Mouse (Mus musculus): ENCODE data around the gene Adipor2.

The Adipor2 gene

DNA sequence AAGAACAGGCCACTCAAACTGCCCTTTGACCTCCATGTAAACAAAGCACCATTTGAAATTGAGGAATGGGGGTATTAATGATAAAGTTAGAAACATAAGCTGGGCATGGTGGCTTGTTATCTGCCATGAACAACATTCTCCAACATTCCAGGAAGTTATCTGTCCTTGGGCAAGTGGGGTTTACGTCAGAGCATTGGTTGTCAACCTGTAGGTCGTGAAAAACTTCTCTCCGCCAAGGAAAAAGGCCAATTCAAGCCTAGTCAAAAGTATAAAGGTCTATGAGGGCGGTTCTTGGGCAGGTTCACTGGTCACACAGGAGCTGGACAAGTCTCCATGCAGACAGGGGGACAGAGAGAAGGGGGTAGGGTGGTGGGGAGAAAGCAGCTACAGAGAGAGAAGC, 3.5 kb upstream of the Adipor2 start:
- in situ Hi-C loops (cut with MboI; ENCODE audit: low sequenced_read_pairs), result no loop called here

DNA sequence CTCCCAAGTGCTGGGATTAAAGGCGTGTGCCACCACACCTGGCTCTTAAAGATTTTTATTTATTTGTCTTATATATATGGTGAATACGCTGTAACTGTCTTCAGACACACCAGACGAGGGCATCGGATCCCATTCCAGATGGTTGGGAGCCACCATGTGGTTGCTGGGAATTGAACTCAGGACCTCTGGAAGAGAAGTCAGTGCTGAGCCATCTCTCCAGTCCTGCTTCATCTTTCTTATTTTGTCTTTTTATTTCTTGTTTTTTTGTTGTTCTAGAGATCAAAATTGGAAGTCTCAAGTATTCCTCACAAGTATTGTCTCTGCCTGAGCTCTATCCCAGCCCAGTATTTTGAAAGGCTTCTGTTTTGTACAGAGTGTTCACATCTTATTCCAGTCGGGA, 2.9 kb upstream of the Adipor2 start:
- in situ Hi-C loops (cut with MboI; ENCODE audit: low sequenced_read_pairs), result no loop called here

DNA sequence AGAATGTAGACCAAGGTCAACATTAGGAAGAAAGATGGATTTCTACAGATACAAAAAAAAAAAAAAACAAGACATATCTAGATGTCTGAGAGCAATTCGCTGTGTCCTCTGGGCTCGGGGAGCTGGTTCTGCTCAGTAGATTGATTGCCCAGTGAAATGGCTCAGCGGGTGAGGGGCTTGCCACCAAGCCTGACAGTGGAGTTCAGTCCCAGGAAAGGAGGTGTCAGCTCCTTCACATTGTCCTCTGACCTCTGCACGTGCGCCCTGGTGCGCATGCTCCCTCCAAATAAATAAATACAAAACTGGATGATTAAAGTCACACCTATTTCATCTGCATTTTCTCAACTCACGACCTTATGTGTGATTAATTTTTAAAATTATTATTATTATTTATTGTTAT, 1.9 kb upstream of the Adipor2 start:
- in situ Hi-C loops (cut with MboI; ENCODE audit: low sequenced_read_pairs), result no loop called here

DNA sequence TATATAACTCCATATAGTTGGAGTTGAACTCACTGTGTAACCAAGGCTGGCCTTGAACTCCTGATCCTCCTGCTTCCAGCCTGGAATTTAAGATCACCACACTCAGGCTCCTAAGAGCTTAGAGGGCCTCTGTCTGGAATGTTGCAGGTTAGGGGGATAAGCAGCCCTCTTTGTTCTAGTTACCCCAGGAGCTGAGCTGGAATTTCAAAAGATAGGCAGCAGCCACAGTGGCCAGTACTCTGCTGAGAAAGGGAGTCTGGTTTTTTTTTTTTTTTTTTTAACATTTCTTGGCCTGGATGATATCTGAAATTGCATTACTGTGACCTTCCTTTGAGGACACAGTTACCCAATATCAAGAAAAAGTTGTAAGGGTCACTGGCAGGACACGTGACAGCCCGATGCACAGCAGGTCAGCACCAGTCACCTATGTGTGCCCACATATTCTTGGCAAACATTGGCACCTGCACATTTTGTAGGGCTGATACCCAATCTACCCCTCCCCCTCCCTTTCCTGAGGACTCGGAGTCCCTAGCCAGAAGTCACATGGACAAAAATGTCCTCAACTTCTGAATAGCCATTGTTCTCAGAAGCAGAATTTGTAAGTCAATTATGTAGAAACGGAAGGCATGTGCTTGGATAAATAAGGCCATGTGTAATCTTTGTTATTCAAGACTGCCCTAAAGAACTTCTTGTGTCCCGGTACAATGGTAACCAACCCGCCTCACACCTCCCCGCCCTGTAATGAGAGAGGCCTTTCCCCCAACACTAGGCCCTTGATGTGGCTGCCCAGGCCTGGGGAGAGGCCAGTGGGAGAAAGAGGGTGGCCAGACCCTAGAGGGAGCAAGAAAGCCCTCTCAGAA, 1.1 kb upstream of the Adipor2 start:
- in situ Hi-C loops (cut with MboI; ENCODE audit: low sequenced_read_pairs), result no loop called here

DNA sequence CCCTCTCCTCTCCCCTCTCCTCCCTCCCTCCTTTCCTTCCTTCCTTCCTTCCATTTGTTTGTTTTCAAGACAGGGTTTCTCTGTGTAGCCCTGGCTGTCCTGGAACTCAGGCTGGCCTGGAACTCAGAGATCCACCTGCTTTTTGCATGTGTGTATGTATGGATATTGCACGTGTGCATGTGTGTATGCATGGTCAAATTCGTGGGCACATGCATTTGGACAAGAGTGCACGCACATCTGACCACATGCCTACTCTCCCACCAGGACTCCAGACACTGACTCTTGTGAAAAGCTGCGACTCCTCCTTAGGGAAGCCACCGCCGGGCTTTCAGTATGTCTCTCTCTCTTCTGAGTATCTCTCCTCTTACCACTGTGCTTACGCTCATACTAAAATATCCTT, 317 bp upstream of the Adipor2 start:
- in situ Hi-C loops (cut with MboI; ENCODE audit: low sequenced_read_pairs), result no loop called here

DNA sequence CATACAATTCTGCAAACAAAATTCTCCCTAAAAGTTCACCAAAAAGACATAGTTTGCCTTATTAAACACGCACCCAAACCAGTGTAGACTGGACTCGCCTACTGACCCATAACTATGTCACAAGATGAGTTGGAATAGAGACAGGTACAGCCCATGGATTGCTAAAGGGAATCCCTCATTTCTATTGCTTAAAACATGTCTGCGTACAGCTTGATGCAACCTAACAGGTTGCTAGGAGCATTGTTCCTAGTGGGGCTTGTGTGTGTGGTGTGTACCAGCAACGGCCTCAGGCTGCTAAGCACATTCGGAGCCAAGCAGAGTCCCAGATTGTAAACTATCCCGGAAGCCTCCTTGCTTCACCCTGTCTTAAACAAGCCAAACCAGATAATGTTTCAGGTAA, 861 bp downstream of the Adipor2 start:
- in situ Hi-C loops (cut with MboI; ENCODE audit: low sequenced_read_pairs), result no loop called here

DNA sequence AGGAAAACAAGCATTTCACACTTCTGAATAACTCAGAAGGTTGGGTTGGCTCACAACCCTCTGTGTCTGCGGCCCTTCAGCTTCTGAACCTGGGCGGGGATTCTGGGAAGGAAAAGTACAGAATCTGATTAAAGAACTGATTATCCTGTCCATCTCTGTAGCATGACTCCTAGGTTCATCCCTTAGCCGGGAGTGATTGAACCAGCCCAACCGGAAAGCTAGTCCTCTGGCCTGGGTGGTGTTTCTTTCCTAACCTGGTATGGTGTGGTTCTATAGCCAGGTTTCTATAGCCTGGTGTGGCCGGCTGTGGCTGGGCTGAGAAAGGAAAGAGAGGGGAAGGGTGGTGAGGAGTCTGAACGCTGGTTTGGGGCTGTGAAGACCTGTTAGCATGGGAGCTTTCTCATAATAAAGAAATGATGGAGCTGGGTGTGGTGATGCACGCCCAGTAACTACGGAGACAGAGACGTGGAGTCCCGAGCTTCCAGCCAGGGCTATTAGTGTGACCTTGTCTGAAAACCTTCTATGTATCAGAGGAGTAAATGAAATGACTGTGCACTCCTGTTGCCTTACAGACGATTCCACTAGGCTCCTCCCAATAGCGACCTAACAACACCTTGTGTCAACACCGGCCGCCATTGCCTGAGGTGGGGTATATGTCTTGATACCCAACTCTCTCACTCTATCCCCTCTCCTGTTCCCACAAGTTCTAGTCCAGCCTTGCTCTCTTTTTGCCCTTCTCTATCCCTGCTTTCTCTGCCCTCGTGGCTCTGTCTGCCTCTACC, 3.1 kb downstream of the Adipor2 start:
- in situ Hi-C loops (cut with MboI; ENCODE audit: low sequenced_read_pairs), result no loop called here

DNA sequence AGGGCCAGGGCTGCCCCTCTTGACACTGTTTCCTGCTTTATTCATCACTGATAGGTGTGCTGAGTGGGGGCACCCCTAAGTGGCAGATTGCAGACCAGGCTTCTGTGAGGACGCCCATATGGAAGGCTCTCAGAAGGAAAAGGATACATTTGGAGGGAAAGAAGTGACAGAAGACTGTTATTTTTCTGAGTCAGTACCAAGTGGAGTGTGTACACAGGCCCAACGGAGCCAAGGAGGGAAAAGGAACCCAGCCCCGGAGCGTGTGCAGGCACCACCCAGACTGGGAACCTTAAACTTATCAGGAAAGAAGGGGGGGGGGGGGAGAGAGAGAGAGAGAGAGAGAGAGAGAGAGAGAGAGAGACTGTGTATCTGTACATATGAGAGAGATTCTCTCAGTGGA, 4.9 kb downstream of the Adipor2 start:
- in situ Hi-C loops (cut with MboI; ENCODE audit: low sequenced_read_pairs), result no loop called here

DNA sequence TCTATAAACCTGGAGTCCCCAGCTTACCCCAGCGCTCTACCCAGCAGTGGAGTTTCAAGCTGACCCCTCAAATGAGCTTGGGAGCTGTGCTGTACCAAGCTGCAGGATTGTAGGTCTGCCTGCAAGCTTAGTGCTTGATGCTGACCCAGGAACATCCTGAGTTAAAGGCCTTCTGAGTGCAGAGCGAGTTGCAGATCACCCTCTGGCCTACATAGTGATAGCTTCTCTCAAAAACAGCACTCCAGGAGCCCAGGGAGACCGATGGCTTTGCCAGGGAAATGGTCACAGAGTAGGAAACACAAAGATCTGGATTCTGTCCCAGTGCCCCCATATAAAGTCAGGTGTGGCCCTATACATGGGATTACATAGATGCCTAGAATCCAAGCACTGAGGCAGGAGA, 6.0 kb downstream of the Adipor2 start:
- in situ Hi-C loops (cut with MboI; ENCODE audit: low sequenced_read_pairs), result no loop called here

DNA sequence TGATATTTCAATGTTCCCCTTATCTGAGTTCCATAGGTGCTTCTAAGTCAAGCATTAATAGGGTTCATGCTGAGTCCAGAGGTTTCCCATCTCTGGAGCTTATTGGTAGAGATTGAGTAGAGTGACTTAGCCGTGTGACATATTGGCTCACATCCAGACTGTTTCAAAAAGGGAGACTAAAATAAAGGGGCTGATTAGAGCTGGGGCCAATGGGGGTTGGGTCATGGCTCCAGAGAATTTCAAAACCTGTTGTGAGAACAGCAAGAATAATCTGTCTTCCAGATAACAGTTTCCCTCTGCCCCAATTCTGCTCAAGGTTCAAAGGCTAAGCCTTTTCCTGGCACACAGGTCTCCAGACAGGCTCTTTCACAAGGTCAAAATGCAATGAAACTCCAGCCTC, 7.7 kb downstream of the Adipor2 start:
- in situ Hi-C loops (cut with MboI; ENCODE audit: low sequenced_read_pairs), result no loop called here

DNA sequence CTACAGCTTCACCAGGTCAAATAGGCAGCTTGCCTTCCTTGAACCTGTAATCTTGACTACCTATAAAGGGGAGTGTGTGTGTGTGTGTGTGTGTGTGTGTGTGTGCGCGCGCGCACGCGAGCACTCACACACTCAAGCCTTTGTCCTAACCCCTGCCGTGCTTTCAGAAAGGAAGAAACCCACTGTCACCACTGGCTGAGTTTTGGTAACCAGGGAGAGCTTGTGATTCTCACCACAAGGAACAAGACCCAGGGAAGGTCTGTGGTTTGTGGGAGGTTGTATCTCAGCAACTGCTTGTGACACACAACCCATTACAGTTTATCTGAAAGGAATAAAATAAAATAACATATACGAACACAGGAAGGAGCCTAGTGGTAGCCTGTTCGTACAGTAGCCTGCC, 8.9 kb downstream of the Adipor2 start:
- in situ Hi-C loops (cut with MboI; ENCODE audit: low sequenced_read_pairs), result no loop called here

DNA sequence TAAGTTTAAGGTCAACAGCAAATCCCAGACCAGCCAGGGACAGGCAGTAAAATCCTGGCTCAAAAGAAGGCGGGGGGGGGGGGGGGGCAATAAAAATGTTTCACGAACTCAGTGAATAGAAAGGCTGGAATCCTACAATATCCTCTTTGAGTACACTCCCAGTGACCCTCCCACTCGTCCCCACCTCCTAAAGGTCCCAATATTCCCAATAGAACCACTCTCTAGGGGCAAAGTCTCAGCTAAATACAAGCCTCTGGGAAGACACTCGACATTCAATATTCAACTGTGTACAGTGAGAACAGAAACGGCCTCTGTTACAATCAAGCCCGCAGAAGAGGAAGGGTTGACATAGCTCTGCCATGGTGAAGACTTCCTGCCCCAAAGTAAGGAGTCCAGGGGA, 9.7 kb downstream of the Adipor2 start:
- in situ Hi-C loops (cut with MboI; ENCODE audit: low sequenced_read_pairs), result no loop called here

DNA sequence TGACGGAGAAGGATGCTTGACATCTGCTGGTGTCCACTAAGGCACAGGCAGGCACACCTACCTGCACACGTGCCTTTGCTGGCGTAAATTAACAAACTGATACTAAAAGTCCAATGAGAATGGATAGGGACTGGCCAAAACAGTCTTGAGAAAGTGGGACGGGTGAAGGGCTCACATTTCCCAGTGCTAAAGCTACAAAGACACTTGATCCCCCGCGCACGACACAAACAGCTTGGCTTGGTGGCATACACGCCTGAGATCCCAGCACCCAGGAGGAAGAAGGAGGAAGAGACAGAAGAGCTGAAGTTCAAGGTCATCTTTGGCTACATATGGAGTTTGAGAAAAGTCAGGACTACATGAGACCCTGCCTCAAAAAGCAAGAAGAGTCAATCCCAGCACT, 11.0 kb downstream of the Adipor2 start:
- in situ Hi-C loops (cut with MboI; ENCODE audit: low sequenced_read_pairs), result no loop called here

DNA sequence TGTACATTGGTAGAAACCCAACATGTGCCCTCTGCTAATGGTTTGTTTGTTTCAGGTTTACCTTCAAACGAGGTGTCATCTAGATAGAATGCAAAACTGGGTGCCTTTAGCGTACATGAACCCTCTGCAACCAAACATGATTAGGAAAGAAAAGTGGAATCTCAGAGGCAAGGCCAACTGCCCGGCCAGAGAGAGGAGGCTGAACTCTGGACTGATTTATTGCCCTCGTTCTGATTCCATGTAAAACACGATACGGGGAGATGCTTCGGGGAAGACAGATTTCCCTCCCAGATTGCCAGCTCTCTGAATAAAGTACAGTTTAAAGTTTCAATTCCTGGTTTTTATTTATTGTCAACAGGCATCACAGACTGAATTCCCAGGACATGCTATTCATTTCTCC, 12.2 kb downstream of the Adipor2 start:
- in situ Hi-C loops (cut with MboI; ENCODE audit: low sequenced_read_pairs), result no loop called here

DNA sequence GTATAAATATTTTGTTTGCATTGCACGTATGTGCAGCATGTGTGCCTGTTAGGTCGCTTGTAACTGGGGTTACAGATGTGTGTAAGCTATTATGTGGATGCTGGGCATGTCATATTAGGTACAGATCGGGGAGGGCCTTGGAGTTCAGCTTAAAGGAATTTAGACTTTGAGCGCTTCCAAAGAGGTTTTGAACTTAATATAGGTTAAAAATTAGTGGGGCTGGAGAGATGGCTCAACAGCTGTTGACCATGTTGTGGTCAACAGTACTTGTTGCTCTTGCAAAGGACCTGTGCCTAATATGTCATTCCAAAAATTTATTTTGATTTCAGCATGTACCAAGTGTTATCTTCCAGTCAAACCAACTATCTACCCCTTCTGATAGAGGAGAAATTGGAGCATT, 12.7 kb downstream of the Adipor2 start:
- in situ Hi-C loops (cut with MboI; ENCODE audit: low sequenced_read_pairs), result no loop called here

DNA sequence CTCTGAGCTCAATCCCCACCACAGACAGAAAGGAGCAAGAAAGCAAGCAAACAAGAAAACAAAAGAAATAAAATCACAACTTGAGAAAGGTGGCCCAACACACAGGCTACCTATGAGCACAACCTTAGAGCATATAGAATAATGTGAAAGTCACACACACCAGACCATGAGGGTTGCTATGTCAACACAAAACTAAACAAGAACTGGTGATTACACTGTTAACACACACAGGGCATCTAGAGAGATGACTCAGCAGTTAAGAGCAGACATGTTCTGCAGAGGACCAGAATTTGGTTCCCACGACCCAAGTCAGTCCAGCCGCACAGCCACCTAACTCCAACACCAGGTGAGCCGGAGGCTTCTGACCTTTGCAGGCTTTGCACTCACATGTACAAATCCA, 14.5 kb downstream of the Adipor2 start:
- in situ Hi-C loops (cut with MboI; ENCODE audit: low sequenced_read_pairs), result no loop called here

DNA sequence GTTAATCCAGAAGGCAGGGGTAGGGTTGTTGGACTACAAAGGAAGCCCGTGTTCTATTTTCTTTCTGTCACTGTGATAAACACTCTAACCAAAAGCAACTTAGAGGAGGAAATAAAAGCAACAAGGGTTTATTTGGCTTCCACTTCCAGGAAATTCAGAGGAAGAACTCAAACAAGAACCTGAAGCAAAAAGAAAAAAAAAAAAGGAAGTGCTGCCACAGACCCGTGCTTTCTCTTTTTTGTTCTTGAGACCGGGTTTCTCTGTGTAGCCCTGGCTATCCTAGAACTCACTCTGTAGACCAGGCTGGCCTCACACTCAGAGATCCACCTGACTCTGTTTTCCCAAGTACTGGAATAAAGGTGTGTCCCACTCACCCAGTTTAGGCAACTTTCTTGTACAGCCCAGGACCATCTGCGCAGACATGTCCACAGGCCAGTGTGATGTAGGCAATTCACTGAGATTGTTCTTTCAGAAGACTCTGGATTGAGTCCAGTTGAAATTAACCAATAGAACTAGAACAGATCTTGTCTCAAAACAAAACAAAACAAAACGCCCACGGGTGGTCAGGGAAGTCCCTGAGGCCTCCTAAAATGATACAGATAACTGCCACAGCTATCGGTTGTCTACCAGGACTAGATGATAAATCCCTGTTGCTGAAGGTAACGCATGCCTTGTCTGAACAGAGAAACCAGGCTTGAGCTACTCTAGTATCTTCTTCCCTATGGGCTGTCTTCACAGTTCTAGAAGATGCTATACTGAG, 15.8 kb downstream of the Adipor2 start:
- in situ Hi-C loops (cut with MboI; ENCODE audit: low sequenced_read_pairs), result no loop called here

DNA sequence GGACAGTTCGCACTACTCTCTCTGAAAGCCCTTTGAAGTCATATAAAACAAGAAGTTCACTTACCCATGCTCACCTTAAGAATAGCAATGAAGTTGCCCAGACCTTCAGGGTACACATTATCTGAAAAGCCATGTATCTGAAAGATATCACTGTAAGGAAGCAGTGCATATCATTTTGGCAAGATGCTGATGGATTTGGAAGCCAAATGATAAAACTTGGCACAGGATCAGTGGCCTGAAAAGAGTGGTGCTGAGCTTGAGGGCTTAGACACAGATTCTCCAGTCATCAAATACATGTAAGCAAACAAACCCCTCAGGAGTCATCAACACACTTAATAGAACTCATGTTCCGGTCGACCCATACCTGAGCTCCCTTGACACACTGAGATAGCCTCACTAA, 16.9 kb downstream of the Adipor2 start:
- in situ Hi-C loops (cut with MboI; ENCODE audit: low sequenced_read_pairs), result no loop called here

DNA sequence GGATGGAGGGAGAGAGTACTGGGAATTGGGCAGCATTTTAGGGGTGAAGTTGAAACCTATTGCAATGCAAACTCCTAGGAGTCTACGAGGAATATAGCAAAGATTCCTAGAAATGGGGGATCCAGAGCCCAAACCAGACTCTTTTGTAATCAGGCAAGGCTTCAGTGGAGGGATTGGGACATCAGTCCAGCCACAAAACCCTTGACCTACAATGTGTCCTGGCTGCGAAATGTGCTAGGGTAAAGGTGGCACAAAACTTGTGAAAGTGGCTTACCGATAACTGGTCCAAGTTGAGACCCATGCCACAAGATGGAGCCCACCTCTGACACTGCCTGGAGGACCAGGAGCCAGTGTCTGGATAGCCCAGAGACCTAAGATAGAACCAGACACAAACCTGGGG, 18.1 kb downstream of the Adipor2 start:
- in situ Hi-C loops (cut with MboI; ENCODE audit: low sequenced_read_pairs), result no loop called here

DNA sequence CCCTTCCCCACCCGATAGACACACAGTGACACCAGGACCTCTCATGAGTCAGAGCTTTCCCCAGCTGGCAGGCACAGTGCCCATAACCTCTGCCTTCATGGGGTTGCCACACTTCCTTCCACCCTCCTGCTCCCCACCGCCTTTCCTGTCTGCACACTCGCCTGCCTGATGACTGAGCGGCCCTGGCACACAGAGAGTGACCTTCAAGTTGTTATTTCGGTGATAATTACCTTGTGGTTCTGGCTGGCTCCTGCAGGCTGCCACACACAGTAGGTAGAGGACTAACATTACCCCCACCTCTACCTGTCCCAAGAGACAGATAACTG, 21.2 kb downstream of the Adipor2 start:
- in situ Hi-C loops (cut with MboI; ENCODE audit: low sequenced_read_pairs), result no loop called here

DNA sequence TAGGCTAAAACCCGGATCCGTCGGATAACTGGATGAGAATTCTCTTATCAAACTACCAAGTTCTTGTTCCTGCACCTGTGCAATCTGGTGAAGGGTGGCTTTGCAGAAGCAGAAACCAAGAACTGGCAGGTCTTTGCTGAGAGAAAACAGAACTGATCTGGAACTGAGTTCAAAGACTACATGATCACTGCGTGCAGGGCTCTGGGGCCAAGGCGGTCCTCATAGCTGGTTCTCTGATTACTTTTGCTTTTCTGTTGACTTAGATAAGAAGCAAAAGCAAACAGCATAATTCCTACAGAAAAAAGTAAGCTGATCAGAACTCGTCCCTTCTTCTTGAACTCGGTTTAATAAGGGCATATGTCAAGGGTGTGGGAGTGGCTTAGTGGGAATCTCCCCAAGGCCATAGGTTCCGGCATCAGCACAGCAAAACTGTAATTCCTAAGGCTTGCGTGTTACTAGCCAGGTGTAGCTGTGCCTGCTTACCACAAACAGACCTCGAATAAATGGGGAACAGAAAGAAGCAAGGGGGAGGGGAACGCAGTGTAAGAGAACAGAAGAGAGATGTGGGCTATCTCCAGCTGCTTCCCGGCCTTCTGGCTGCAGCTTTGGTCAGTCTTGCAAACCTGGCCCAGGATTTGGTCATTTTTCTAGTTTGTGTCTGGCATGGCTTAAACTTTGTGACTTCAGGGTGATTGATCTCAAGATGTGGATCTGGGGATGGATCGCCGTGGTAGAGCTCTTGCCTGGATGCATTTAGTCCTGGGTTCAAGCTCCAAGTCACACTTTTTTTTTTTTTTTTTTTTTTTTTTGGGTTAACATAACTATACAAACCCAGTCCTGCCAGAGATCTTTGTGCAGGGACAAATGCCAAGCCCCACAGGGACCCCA, 21.8 kb downstream of the Adipor2 start:
- in situ Hi-C loops (cut with MboI; ENCODE audit: low sequenced_read_pairs), result no loop called here
